Mouse (Mus musculus): ENCODE data around the gene Vhl. TPM values are rescaled to one million over a fixed set of nuclear protein-coding genes. Genes with fewer than 3 reads are reported as not detected.
"Not testable (repeated sequence)": the region's sequence is repeated elsewhere in the genome, so short reads cannot be mapped to it uniquely, and the experiment has no call there.

Vhl gene
- polyA plus RNA-seq, 1 experiment from 2014 or later, result 43.4 TPM

DNA sequence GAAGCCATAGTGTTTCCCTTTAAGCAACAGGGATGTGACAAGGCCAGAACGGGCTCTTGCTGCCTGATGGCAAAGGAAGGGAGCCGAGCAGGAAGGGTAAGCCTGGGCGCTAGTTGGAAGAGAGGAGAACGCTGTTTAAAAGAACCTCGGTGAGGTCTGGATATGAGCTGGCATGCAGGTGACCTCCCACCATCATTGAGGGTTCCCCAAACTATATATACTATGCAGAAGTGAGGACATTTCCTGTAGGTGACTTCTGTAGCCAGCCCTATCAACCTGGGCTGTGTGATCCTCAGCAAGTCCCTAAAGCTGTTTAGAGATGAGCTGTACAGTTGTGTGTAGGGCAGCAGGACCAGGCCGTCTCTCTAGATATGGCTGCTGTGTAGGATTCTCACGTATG, 40.5 kb downstream of the Vhl start:
- Histone ChIP-seq H3K9ac (no peak overlapping the region), H3K4me2 (replicated peaks) (no peak overlapping the region), H3K36me3 (no peaks in the 10 kb centered on the region), H3K27me3 (no peaks in the 10 kb centered on the region), H3K4me3 (replicated peaks) (no peak overlapping the region), H3K27ac (replicated peaks) (no peak overlapping the region), H3K9me3 (replicated peaks) (no peaks in the 10 kb centered on the region), H3K4me1 (peaks cover 22% of the 10 kb centered on the region)
- 87% methylated on average over 7 of the region's 7 CpGs for WGBS
- ATAC-seq (ENCODE audit: insufficient number of reproducible peaks, low FRiP score, low TSS enrichment, low read depth), result no peak

DNA sequence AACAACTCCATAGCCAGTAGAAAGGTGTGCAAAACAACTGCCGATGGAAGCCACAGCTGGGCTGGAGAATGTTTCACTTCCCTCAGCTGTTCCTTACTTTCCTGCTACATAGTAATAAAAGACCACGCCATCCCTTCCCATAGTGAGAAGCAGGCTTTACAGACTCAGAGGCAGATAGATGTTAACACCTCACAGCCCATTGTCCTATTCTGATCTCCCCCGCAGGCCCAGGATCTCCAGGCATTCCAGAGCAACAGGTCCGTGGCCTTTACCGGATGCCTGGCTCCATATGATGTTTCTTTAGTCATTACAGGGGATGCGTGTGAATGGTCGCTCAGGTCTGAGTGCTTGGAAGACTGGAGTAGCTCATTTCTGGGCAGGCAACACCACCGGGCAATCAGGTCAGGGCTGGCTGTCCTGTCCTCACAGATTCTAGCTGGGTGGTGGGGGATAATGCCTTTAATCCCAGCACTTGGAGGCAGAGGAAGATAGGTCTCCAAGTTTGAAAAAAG, 43.9 kb downstream of the Vhl start:
- Histone ChIP-seq H3K9ac (no peak overlapping the region), H3K27ac (replicated peaks) (0 out of 2 replicates have a peak overlapping the region, but pooled peaks have one; percentile 11), H3K36me3 (no peaks in the 10 kb centered on the region), H3K4me2 (replicated peaks) (no peak overlapping the region), H3K27me3 (no peaks in the 10 kb centered on the region), H3K4me3 (replicated peaks) (no peak overlapping the region), H3K4me1 (peaks cover 6% of the 10 kb centered on the region), H3K9me3 (replicated peaks) (no peaks in the 10 kb centered on the region)
- ATAC-seq (ENCODE audit: insufficient number of reproducible peaks, low FRiP score, low TSS enrichment, low read depth), result no peak
- WGBS, result 52% methylated on average over 8 of the region's 8 CpGs

DNA sequence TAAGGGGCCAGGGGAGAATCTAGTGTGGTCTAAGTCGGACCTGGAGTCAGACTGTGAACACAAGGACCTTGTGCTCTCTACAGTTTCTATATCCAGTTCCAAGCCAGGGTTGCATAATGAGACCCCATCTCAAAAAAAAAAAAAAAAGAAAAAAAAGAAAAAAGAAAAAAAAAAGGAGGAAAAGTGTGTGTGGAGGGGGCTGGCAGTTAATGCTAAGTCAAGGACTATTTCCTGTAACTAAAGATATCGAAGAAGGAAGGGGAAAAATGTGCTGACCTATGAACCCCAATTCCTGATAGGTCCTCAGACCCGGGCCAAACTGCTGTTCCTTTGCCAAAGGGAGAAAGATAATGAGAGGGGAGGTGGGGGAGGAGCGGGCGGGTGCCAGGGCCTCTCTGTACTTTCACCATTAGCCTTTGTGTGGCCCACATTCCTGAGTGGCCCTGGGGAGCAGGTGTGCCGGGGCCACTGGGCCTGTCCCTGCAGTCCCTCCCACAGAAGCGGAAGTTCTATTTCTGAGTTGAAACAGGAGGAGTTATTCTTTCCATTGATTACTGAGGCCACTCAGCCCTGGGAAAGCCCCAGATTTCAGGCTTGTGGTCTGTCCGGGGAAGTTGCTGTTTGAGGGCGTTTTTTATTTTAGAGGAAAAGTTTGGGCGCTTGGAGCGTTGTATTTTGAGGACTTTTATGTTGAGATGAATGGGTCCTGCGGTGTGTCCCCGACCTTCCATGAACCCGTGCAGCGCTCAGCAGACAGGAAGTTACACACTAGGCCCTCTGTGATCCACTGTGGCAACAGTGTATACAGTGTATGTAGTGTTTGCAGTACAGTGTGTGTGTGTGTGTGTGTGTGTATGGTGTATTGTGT, 44.8 kb downstream of the Vhl start:
- peak; percentile 71 for ATAC-seq (ENCODE audit: insufficient number of reproducible peaks, low FRiP score, low TSS enrichment, low read depth)
- Histone ChIP-seq H3K27me3 (no peaks in the 10 kb centered on the region), H3K27ac (replicated peaks) (peak overlapping the region; percentile 71; the same call in 1 of the 2 replicates), H3K36me3 (no peaks in the 10 kb centered on the region), H3K4me3 (replicated peaks) (no peak overlapping the region), H3K9me3 (replicated peaks) (no peaks in the 10 kb centered on the region), H3K9ac (no peak overlapping the region), H3K4me1 (peaks cover 6% of the 10 kb centered on the region), H3K4me2 (replicated peaks) (no peak overlapping the region)
- WGBS, result 24% methylated on average over 15 of the region's 15 CpGs

DNA sequence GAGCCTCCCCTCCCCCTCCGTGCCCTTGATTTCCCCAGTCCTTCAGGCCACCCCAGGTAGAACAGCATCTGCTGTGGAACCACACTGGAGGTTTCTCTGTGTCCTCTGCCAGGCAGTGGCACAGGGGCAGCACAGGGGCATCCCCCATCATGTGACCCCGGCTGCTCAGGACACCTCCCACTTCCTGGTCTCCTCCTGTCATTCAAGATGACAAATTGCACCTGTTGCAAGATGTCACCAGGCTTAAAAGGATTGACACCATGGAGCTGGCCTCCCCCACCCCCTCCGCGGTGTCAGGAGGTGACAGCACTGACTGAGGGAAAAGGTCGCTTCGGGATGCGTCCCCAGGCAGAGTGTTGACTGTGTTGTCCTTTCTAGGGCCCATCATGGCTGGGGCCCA, 46.1 kb downstream of the Vhl start:
- ATAC-seq (ENCODE audit: insufficient number of reproducible peaks, low FRiP score, low TSS enrichment, low read depth), result no peak
- H3K9ac ChIP-seq, result no peak overlapping the region
- H3K4me1 ChIP-seq, result peaks cover 6% of the 10 kb centered on the region
- 74% methylated on average over 7 of the region's 7 CpGs for WGBS
- H3K27me3 ChIP-seq, result no peaks in the 10 kb centered on the region
- no peaks in the 10 kb centered on the region for H3K36me3 ChIP-seq
- no peak overlapping the region for H3K27ac ChIP-seq (replicated peaks)
- no peaks in the 10 kb centered on the region for H3K9me3 ChIP-seq (replicated peaks)
- no peak overlapping the region for H3K4me2 ChIP-seq (replicated peaks)
- H3K4me3 ChIP-seq (replicated peaks), result no peak overlapping the region

DNA sequence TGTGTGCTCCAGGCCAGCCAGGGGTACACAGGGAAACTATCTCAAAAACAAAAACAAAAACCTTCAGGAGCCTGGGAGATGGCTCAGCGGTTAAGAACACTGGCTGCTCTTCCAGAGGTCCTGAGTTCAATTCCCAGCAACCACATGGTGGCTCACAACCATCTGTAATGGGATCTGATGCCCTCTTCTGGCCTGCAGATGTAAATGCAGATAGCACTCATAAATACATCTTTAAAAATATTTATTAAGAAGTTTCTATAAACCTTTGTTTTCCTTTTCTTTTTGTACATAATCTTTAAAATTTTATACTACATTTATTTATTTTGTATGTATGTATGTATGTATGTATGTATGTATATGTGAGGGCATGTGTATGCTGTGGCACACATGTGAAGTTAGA, 48.3 kb downstream of the Vhl start:
- WGBS, result 85% methylated on average over 1 of the region's 1 CpGs
- H3K4me1 ChIP-seq; H3K4me3 ChIP-seq (replicated peaks); H3K27ac ChIP-seq (replicated peaks); ATAC-seq (ENCODE audit: insufficient number of reproducible peaks, low FRiP score, low TSS enrichment, low read depth); H3K9ac ChIP-seq; H3K27me3 ChIP-seq; H3K36me3 ChIP-seq; H3K4me2 ChIP-seq (replicated peaks); H3K9me3 ChIP-seq (replicated peaks): not testable (repeated sequence)

DNA sequence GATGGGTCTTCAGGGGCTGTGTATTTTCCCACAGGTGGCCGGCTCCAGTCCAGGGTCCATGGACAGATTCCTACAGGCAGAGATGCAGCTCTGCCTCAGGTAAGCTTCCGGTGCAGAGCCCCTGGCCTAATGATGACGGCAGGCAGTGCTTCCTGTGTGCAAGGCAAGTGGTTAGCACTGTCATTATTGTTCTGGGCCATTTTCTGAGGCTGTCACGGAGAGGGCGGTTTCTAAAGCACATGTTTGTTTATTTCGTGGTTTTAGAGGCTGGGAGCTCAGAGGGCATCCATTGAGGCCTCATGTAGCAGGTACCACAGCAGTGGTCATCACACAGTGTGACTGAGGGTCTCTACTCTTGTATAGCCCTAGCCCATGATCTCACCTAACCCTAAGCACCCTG, 49.2 kb downstream of the Vhl start:
- WGBS, result 75% methylated on average over 6 of the region's 6 CpGs
- Histone ChIP-seq H3K4me3 (replicated peaks) (no peak overlapping the region), H3K9me3 (replicated peaks) (no peaks in the 10 kb centered on the region), H3K36me3 (no peaks in the 10 kb centered on the region), H3K9ac (no peak overlapping the region), H3K4me1 (peaks cover 6% of the 10 kb centered on the region), H3K27ac (replicated peaks) (no peak overlapping the region), H3K4me2 (replicated peaks) (no peak overlapping the region), H3K27me3 (no peaks in the 10 kb centered on the region)
- no peak for ATAC-seq (ENCODE audit: insufficient number of reproducible peaks, low FRiP score, low TSS enrichment, low read depth)

DNA sequence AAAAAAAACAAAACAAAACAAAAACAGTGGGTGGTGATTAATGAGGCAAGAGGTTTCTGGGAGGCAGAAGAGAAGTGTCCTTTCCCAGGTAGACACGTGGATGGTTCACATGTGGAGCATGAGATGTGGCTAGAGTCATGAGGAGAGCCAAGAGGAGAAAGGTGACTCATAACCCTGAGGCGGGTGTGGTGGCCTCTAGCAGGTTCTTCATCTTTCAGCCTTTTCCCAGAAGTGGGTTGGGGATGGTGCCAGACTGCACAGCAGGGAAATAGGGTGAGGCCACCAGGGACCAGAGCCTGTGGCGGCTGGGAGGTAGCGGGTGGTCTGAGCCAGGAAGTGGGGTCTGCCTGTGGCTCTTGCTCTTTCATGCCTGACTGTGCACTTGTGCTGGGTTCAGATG, 51.5 kb downstream of the Vhl start:
- H3K9ac ChIP-seq, result no peak overlapping the region
- H3K27ac ChIP-seq (replicated peaks), result no peak overlapping the region
- no peak for ATAC-seq (ENCODE audit: insufficient number of reproducible peaks, low FRiP score, low TSS enrichment, low read depth)
- H3K4me1 ChIP-seq, result no peaks in the 10 kb centered on the region
- 68% methylated on average over 4 of the region's 4 CpGs for WGBS
- no peaks in the 10 kb centered on the region for H3K9me3 ChIP-seq (replicated peaks)
- no peaks in the 10 kb centered on the region for H3K36me3 ChIP-seq
- H3K4me3 ChIP-seq (replicated peaks), result no peak overlapping the region
- H3K4me2 ChIP-seq (replicated peaks), result no peak overlapping the region
- H3K27me3 ChIP-seq, result no peaks in the 10 kb centered on the region

DNA sequence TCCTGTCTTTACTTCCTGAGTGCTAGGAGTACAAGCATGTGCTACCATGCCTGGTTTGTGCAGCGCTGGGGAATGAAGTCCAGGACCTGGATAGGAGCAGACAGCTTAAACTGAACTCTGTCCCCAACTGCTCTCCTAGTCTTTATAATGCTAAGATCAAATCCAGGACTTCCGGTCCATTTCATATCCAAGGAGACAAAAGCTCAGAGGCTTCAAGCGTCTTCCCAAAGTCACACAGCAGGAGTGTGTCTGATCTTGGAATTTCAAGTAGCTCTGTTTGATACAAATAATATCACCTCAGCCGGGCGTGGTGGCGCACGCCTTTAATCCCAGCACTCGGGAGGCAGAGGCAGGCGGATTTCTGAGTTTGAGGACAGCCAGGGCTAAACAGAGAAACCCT, 52.2 kb downstream of the Vhl start:
- H3K9ac ChIP-seq, result no peak overlapping the region
- no peak overlapping the region for H3K4me2 ChIP-seq (replicated peaks)
- H3K9me3 ChIP-seq (replicated peaks), result no peaks in the 10 kb centered on the region
- no peak overlapping the region for H3K27ac ChIP-seq (replicated peaks)
- H3K27me3 ChIP-seq, result no peaks in the 10 kb centered on the region
- H3K4me1 ChIP-seq, result no peaks in the 10 kb centered on the region
- no peak for ATAC-seq (ENCODE audit: insufficient number of reproducible peaks, low FRiP score, low TSS enrichment, low read depth)
- WGBS, result 94% methylated on average over 9 of the region's 9 CpGs
- H3K4me3 ChIP-seq (replicated peaks), result no peak overlapping the region
- H3K36me3 ChIP-seq, result no peaks in the 10 kb centered on the region

DNA sequence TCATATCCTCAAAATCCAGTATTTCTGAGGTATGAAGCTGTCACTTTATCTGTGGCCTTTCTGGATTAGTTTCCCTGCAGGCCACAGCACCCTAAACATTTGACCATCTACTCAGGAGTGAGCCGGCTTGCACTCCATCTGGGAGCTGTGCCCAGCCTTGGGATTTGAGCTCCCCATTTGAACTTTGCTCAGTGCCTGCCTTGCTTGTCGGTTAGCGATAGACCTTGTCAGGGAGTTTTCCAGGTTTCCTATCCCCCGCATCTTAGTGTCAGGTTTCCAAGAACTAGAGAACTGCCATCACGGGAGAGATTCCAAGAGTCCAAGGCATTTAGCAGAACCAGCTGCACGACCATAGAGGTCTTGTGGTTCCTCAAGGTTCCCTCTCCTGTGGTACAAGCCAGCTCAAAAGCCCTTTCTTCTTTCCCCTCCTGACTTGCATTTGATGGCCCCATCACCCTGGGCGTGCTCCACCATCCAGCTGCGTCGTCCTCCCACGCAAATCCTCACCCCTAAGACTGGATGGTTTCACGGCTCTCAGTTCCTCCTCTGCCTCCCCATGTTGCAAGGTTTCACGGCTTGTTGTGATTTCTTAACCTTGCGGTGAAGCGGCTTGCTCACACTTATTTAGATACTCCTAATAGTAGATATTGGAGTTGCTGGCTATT, 53.4 kb downstream of the Vhl start:
- no peak overlapping the region for H3K9ac ChIP-seq
- 55% methylated on average over 14 of the region's 14 CpGs for WGBS

DNA sequence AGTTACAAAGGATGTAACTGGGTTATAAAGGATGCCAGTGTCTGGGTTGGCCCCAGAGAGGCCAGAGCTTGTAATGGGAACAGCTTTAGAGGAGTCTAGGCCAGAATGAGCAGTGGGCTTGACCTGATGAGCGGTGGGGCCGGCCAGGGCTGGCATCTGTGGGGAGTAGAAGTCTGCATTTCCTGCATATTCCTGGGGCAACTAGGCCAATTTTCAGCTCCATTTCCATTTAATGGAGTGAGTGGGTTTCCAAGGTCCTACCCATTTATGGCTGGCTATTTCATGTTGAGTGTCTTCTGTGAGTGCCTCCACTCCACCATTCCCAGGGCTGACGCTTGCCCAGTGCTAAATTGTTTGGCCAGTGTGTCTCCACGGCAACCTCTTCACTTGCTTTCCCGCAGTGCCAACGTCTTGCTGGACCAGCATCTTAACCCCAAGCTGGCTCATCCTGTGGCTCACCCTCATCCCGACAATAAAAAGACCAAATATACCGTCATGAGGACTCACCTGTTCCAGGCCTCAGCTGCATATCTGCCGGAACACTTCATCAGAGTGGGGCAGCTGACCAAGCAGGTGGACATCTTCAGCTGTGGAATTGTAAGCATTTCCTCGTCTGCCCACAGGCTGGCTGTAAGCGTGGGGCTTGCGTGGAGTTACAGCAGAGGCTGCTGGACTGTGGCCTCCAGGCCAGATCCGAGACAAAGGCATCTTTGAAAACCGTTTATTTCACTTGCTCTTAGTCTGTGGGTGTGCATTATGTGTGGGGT, 54.7 kb downstream of the Vhl start:
- no peak for ATAC-seq (ENCODE audit: insufficient number of reproducible peaks, low FRiP score, low TSS enrichment, low read depth)
- 71% methylated on average over 14 of the region's 14 CpGs for WGBS
- Histone ChIP-seq H3K36me3 (no peaks in the 10 kb centered on the region), H3K4me1 (no peaks in the 10 kb centered on the region), H3K4me3 (replicated peaks) (no peak overlapping the region), H3K27me3 (no peaks in the 10 kb centered on the region), H3K9ac (no peak overlapping the region), H3K9me3 (replicated peaks) (no peaks in the 10 kb centered on the region), H3K4me2 (replicated peaks) (no peak overlapping the region), H3K27ac (replicated peaks) (no peak overlapping the region)

More for the DNA sequence above, 53.4 kb downstream of the Vhl start:
- Histone ChIP-seq H3K36me3 (no peaks in the 10 kb centered on the region), H3K27ac (replicated peaks) (no peak overlapping the region), H3K4me2 (replicated peaks) (no peak overlapping the region), H3K4me3 (replicated peaks) (no peak overlapping the region), H3K9me3 (replicated peaks) (no peaks in the 10 kb centered on the region), H3K4me1 (no peaks in the 10 kb centered on the region), H3K27me3 (no peaks in the 10 kb centered on the region)
- no peak for ATAC-seq (ENCODE audit: insufficient number of reproducible peaks, low FRiP score, low TSS enrichment, low read depth)

DNA sequence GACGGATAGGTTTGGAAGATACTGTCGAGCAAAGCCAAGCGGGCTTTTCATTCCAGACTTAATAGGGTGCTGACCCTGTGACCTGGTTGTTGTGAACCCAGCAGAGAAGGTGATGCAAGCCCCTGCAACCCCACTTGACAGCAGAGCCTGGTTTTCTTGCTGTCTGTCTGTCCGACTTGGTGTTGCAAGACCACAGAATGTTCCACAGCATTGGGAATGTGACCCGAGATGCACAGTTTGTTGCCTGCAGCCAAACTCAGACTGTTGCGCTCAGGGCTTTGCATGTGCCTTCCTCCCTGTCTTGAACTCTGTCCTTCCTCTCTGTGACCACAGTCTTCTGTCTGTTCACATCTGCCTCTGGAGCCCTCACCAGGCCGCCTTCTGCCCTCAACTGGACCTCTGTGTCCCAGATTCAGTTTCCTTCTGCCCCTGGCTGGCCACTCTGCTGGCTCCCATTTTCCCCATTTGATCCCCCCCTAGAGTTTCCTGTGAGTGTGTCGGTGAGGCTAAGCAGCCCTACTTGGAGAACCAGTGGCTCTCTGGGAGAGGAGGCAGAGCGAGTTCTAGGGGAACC, 56.3 kb downstream of the Vhl start:
- no peak overlapping the region for H3K4me2 ChIP-seq (replicated peaks)
- 69% methylated on average over 9 of the region's 9 CpGs for WGBS

More for the DNA sequence above, 56.3 kb downstream of the Vhl start:
- no peak overlapping the region for H3K27ac ChIP-seq (replicated peaks)
- no peak overlapping the region for H3K9ac ChIP-seq
- H3K36me3 ChIP-seq, result no peaks in the 10 kb centered on the region
- H3K9me3 ChIP-seq (replicated peaks), result no peaks in the 10 kb centered on the region
- H3K4me1 ChIP-seq, result no peaks in the 10 kb centered on the region
- no peak overlapping the region for H3K4me3 ChIP-seq (replicated peaks)
- H3K27me3 ChIP-seq, result no peaks in the 10 kb centered on the region
- ATAC-seq (ENCODE audit: insufficient number of reproducible peaks, low FRiP score, low TSS enrichment, low read depth), result no peak
